Mouse (Mus musculus) yolk sac, embryonic 10.5 days (tissue): ENCODE results near the gene Mindy4.
A peak's percentile ranks its signal among the peaks of the same experiment; 100 is the strongest.
"Not testable (repeated sequence)": the region's sequence is repeated elsewhere in the genome, so short reads cannot be mapped to it uniquely, and the experiment has no call there.

Experiments used
- DNase-seq: peaks from one replicate; pipeline ENCODE4 v3.0.0-alpha.2; 2017; ENCODE audit warnings: low spot score

The Mindy4 gene

GRCm38 (mm10) chr6:55202913-55203910 is at the start of gene Mindy4:
Gene Mindy4, plus strand, starts transcription at chr6:55203383.
- peak; percentile 79 for DNase-seq

GRCm38 (mm10) chr6:55159256-55159655 is 43.9 kb upstream of the Mindy4 start:
- DNase-seq: no peak

- DNase-seq: no peak
These were observed 41.8 kb upstream of the Mindy4 start for GRCm38 (mm10) chr6:55161311-55161761.

GRCm38 (mm10) chr6:55163046-55163584 is 40.1 kb upstream of the Mindy4 start:
- no peak for DNase-seq

- DNase-seq: peak; percentile 36
These were observed 36.3 kb upstream of the Mindy4 start for GRCm38 (mm10) chr6:55166777-55167463.

- DNase-seq: no peak
These were observed 33.4 kb upstream of the Mindy4 start for GRCm38 (mm10) chr6:55169818-55170217.

- no peak for DNase-seq
These were observed 31.5 kb upstream of the Mindy4 start for GRCm38 (mm10) chr6:55171638-55172037.

GRCm38 (mm10) chr6:55173171-55173570 is 30.0 kb upstream of the Mindy4 start:
- DNase-seq: no peak

- DNase-seq: no peak
These were observed 29.2 kb upstream of the Mindy4 start for GRCm38 (mm10) chr6:55173941-55174349.

GRCm38 (mm10) chr6:55174741-55175181 is 28.4 kb upstream of the Mindy4 start, which contains the start of gene Inmt:
Gene Inmt, minus strand, starts transcription at chr6:55175043.
- no peak for DNase-seq

- DNase-seq: no peak
These were observed 27.7 kb upstream of the Mindy4 start for GRCm38 (mm10) chr6:55175456-55175855.

GRCm38 (mm10) chr6:55175892-55176291 is 27.3 kb upstream of the Mindy4 start:
- DNase-seq: no peak

- DNase-seq: no peak
These were observed 26.0 kb upstream of the Mindy4 start for GRCm38 (mm10) chr6:55177060-55177732.

GRCm38 (mm10) chr6:55179560-55179959 is 23.6 kb upstream of the Mindy4 start:
- DNase-seq: no peak

- no peak for DNase-seq
These were observed 20.3 kb upstream of the Mindy4 start for GRCm38 (mm10) chr6:55182655-55183430.

GRCm38 (mm10) chr6:55187827-55188226 is 15.4 kb upstream of the Mindy4 start:
- not testable (repeated sequence) for DNase-seq

GRCm38 (mm10) chr6:55189406-55189805 is 13.8 kb upstream of the Mindy4 start:
- DNase-seq: no peak

GRCm38 (mm10) chr6:55191537-55191936 is 11.6 kb upstream of the Mindy4 start:
- no peak for DNase-seq

GRCm38 (mm10) chr6:55193171-55193570 is 10.0 kb upstream of the Mindy4 start:
- no peak for DNase-seq

GRCm38 (mm10) chr6:55199047-55199446 is 4.1 kb upstream of the Mindy4 start:
- DNase-seq: no peak

GRCm38 (mm10) chr6:55203931-55204330 is 748 bp downstream of the Mindy4 start:
- DNase-seq: no peak
